Mouse (Mus musculus) megakaryocyte, adult 5-6 weeks (primary cell): Measurements from ENCODE around the gene Zxdc. TPM values are rescaled to one million over a fixed set of nuclear protein-coding genes. Genes with fewer than 3 reads are reported as not detected.

Experiments
- ATAC-seq: 2 replicates; pipeline ENCODE4 v1.8.0; 2016; ENCODE audit warnings: mild to moderate bottlenecking, inconsistent platforms; ENCODE audit not compliant: poor library complexity, severe bottlenecking
- total RNA-seq, 2 experiments: library from RNA; stranded (forward) in 1 of 2; stranded (reverse) in 1 of 2; fragments of 153-499, 151-499 nt in 1 of 2; fragments of 221-1000, 200-1000 nt in 1 of 2; gene quantifications; 2 replicates each; pipeline versions ENCODE4 v1.2.3 to v1.2.4; 2015 to 2017

Gene Zxdc
- total RNA-seq, 2 experiments from 2014 or later = 9.9 to 10.2 TPM

GRCm38 (mm10) chr6:90369725-90370553 lies 647 bp downstream of the Zxdc start:
- ATAC-seq = peak; percentile 38

DNA sequence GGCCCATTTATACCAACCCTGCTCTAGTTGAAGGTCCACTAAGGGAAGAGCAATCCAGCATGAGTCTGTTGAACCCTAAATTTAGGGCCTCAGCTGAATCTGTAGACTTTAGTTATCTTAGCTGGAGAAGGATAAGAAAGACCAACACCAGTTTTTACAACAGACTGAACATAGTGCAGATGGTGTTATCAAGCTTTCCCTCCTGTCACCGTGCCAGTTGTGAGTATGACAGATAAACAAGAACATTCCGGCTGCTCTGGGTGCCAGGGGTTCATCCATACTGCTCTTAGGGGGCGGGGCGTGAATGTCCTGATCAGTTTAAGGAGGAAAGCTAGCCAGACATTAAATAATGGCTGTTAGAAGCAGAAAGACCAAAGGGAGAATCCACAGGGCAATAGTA lies 5.4 kb downstream of the Zxdc start:
- no peak for ATAC-seq

GRCm38 (mm10) chr6:90377708-90378107 lies 8.4 kb downstream of the Zxdc start:
- ATAC-seq = peak; percentile 95

- no peak for ATAC-seq
Observed at GRCm38 (mm10) chr6:90381465-90381864, 12.2 kb downstream of the Zxdc start.

DNA sequence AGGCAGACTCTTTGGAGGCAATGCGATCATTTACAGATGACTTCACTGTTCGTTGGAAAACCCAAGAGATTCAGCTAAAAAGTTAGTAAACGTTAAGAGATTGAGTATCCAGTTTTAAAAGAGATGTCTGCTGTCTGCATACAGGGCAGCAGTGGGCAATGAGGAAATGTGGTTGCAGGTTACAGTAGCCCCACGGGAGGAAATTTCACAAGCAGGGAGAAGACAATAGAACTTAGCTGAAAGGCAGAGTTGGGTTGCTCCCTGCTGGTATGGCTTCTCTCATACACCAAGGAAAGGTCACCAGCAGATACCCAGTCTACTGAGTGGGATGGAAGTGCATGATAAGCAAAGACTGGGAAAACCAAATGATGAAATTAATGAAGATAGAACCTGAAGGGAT lies 21.3 kb downstream of the Zxdc start:
- peak; percentile 80 for ATAC-seq

DNA sequence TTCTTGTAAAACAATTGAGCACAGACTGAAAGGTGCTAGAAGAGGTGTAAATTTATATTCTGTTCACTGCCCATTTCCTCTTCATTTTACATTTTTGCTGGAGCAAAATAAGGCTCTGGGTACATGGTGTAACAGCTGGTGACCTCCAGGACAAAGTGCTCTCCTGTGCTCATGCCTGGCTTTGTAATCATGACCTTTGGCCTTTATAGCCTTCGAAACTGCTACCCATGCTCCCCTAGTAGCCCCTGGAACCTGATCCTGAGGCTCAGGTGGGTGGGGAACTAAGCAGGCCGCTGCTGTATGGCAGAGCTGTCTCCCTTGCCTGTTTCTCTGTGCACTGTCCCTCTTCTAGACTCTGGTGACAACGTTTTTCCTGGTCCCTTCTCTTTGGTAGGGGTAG lies 24.7 kb downstream of the Zxdc start:
- ATAC-seq = no peak

DNA sequence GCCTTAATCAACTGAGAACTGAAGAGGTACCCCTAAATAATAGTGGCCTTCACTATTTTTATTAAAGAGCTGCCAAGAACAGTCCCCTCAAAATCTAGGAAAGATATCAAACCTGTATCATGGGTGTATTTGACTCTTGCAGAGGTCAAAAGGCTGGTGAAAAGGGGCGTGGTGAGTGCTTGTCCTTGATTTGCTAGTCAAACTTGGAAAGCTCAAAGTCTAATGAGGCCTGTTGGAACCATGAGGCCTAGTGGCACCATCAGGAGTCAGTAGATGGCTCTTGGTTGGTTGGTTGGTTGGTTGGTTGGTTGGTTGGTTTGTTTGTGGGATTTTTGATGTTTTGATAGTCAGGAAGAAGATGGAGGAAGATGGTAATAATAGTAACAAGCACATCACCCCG lies 26.5 kb downstream of the Zxdc start:
- no peak for ATAC-seq

GRCm38 (mm10) chr6:90397291-90397690 lies 28.0 kb downstream of the Zxdc start:
- ATAC-seq = no peak

- no peak for ATAC-seq
Observed at GRCm38 (mm10) chr6:90408632-90409031, 39.3 kb downstream of the Zxdc start.

DNA sequence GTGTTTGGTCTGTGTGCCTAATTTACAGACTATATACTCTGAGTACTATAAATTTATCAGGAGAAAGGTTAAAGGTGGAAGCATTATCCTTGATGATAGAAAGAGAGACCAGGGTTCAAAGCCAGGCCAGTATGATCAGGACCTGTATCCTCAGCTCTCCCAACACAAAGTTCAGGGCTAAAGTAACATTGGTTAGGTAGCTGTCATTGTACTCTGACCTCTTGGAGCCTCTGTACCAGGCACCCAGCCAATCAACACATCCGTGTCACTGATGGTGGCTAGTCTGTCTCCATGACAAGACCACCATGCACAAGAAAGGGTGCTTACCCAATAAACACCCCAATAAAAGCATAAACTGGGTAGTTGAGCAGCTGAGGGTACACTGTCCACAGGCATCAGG lies 41.7 kb downstream of the Zxdc start:
- ATAC-seq = no peak

- ATAC-seq = no peak
Observed at GRCm38 (mm10) chr6:90411926-90412325, 42.6 kb downstream of the Zxdc start.

- ATAC-seq = peak; percentile 97
Observed at GRCm38 (mm10) chr6:90422565-90422964, 53.3 kb downstream of the Zxdc start.

- no peak for ATAC-seq
Observed at GRCm38 (mm10) chr6:90425361-90425760, 56.1 kb downstream of the Zxdc start.

- ATAC-seq = no peak
Observed at GRCm38 (mm10) chr6:90426003-90426402, 56.7 kb downstream of the Zxdc start.

DNA sequence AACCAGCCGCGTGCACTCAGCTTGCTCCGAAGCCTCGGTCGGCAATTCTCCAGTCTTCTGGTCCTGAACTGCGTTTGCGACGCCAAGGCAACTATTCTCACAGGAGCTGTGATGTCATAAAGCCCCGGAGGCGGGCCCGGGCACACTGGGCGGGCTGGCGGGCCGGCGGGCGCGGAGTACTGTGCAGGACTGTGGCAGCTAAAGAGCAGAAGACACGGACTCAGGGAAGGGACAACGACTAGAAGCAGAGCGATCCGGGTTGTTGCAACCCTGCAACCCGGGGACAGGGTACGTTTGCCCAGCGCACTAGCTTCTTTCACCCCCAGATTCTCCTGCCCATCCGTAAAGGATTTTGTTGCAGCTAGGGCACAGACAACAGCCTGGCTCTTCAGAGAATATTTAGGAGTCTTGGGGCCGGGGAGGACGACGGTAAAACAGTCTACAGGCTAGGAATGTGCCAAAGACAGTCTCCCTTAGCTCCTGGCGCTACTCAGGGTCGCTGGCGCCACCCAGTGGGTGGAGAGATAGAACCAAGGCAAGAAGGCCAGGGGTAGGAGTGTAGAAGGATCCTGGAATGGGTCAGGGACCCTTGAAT lies 59.2 kb downstream of the Zxdc start, which contains the start of gene Cfap100:
TSS of gene Cfap100 (minus strand) at position 418 of the 595 bp plus-strand sequence.
- peak; percentile 44 for ATAC-seq

DNA sequence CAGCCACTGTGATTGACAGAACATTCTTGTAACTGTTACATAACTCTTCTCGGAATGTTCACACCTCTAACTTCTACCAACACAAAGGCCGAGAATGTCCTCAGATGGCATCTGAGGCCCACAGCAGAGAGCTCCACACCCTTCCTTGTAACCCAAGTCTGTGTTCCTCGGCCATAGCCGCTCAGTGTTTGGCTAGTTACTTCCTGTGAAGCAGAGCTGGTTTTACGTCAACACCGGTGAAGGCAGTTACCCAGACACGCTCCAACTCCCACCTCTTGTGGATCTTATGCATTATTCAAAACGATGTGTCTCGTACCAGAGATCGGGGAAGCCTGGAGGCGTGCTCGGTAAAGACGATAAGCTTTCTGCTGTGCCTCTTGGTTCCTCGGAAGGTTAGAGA lies 60.6 kb downstream of the Zxdc start:
- ATAC-seq = no peak

DNA sequence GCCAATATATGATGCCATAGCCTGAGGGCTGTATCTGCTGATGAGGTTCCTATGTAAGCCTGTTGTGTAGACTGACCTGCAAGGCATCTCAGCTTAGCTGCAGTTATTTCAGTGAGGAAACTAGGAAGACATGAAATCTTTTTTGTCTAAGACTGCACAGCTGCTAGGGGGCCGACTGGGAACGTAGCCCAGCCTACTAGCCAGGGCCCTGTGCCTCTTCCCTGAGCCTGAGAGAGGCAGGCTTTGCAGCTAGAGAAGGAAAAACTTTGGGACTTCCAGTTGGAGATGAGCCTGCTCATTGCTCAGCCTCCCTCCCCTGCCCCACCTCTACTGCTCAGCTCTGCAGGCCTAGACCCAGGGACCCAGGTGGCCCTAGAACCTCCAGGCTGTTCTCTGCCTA lies 62.2 kb downstream of the Zxdc start:
- no peak for ATAC-seq

- no peak for ATAC-seq
Observed at GRCm38 (mm10) chr6:90434687-90435086, 65.4 kb downstream of the Zxdc start.

GRCm38 (mm10) chr6:90435195-90435618 lies 65.9 kb downstream of the Zxdc start:
- ATAC-seq = peak; percentile 66

- no peak for ATAC-seq
Observed at GRCm38 (mm10) chr6:90436192-90436907, 67.1 kb downstream of the Zxdc start.

GRCm38 (mm10) chr6:90437041-90437440 lies 67.7 kb downstream of the Zxdc start:
- no peak for ATAC-seq

- ATAC-seq = no peak
Observed at GRCm38 (mm10) chr6:90446883-90447282, 77.6 kb downstream of the Zxdc start.
